Mouse (Mus musculus) layer of hippocampus, adult 18-20 months (tissue): ENCODE data around the gene Slc22a14. TPM values are rescaled to one million over a fixed set of nuclear protein-coding genes. Genes with fewer than 3 reads are reported as not detected.

Source experiments
- DNase-seq, 2 experiments: peaks; one replicate each; pipeline ENCODE4 v3.0.0; 2022; ENCODE audit warnings: low spot score in 2 of 2
- total RNA-seq, 2 experiments: library from RNA; stranded (reverse); gene quantifications; 2 replicates each; pipeline ENCODE4 v1.2.3; 2021

Gene Slc22a14
- total RNA-seq, 2 experiments from 2014 or later: not detected

DNA sequence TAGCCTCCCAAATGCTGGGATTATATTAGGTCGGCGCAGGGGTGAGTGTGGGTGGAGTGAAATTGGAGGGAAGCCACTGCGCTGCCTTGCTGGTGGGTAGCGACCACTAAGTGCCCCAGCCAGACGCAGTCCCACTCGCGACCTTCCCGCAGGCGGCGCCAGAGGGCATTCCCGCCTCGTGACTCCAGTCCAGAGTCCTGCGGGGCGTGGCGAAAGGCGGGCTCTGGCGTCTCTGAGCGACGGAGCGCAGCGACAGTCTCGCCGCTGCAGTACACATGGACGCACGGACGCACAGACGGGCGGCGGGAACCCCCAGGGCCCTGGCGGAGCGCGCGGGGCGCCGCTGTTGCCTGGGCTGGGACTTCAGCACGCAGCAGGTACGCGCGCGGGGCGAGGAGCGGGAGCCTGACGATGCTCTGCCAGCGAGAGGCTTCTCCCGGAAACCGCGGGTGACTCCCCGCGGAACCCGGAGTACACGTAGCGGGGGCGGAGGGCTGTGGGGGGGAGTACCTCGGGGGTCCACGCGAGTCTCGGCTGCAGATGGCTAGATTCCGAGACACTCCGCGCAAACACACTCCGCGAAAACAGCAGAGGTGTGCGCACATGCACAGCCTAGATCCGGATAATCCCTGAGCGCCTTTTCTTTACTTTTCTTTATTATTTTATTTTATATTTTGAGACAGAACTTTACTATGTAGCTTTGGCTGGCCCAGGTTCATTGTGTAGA, 7.9 kb downstream of the Slc22a14 start, which contains the start of gene Xylb:
Xylb (plus strand) TSS at position 51 of the 727 bp plus-strand sequence.
- DNase-seq: peak; percentile 80 to 92

DNA sequence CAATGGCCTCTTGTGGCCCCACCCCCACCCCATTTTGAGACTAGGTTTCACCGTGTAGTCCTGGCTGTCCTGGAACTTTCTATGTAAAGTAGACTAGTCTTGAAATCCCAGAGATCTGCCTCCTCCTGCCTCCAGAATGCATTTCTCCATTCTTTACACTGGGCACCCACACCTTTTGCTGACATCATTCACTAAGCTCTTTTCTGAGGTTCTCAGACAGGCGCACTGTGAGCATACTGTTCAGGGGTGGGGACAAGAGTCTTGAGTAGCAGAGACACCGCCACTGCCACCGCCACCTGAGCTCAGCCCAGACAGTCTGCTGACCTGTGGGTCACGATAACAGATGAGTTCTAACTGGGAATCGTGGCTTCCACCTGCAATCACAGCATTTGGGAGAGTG, 9.4 kb downstream of the Slc22a14 start:
- DNase-seq: no peak

DNA sequence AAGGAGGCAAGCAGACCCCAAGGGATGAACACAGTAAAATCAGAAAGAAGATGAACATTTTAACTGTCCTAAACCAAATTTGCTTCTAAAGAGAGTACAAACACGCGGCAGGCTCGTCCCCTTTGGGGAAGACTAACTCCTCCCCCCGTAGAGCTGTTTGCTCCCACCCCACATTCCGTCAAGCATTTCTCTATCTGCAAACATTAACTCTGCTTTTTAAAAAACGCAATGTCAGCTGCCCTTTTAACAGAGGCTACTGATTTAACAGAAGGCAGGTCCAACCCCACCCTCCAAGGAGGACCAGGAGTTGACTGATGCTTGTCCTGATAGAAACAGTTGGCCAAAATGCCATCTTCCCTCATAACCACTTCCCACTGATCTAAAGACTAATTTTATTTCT, 11.4 kb downstream of the Slc22a14 start:
- no peak for DNase-seq

DNA sequence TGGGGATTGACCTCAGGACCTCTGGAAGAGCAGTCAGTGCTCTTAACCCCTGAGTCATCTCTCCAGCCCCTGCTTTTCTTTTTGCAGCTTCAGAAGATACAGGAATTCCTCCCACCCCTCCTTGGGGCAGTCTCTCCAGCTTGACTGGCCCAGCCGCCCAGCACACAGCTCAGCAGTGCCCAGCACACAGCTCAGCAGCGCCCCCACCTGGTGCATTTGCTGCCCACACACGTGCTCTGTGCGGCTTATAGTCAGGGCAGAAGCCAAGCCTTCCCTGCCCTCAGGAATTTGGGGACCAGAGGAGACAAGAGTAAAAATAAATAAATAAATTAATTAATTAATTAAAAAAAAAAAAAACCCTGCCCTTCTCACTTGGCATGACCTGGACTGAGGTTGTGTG, 13.3 kb downstream of the Slc22a14 start:
- peak in 1 of 2 experiments; percentile 67 for DNase-seq

GRCm38 (mm10) chr9:119350947-119351705, 14.2 kb downstream of the Slc22a14 start:
- no peak for DNase-seq

DNA sequence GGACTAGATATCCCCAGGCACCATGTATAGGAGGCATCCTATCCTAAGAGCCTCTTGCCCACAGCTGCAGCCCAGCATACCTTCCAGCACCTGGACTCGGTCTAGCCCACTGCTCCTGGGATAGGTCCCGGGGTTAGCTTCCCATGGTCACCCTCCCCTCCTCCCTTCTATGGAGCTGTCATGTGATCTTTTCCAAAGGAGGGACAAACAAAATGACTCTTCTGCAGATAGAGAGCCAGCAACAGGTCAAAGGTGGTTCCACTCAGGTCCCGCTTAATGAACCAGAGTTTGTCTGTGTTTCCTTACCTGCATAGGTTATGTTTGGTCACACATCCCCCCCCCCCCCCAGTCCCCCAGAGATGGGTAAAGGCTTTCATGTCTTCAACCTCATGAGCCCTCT, 14.8 kb downstream of the Slc22a14 start:
- DNase-seq: no peak

DNA sequence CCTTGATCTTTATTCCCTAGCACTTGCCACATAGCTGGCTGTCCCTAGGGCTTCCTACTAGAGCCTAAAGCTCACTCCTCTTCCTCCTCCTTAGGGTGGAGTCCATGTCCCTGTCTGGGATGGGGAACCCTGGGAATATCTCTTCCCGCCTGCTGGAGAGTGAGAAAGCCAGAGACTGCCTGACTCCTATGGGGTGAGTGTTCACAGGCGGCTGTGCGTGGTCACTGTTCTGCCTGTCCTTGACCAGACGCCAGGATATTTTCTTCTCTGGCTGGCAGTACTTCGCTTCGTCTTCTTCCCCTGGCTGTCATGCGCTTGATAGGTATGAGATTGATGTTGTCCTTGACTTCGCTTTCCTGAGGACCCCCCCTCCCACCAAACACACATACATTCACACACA, 19.0 kb downstream of the Slc22a14 start:
- DNase-seq: no peak

DNA sequence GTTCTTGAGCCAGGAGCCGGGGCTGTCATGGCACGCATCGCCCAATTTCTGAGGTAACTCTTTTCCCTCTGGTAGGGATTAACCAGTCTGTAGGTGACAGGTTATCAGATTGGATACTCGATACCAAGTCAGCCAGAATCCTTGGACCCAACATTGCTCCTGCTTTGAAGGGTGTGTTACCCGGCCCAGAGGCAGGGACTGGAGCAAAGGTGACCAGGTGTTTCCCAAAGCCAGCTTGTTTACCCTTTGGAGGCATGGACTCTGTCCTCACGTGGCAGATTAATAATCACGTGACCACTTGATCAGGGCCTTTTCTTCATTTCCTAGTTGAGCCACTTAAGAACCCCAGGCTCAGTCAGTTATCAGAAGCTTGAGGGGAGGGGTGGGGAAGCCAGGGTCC, 22.6 kb downstream of the Slc22a14 start:
- DNase-seq: no peak

- DNase-seq: peak; percentile 94 to 97
Measured at GRCm38 (mm10) chr9:119340909-119341816, 24.2 kb downstream of the Slc22a14 start, which contains the start of gene Myd88. Gene Myd88 (minus strand): TSS chr9:119341411.

- peak in 1 of 2 experiments; percentile 23 for DNase-seq
Measured at GRCm38 (mm10) chr9:119340212-119340580, 25.2 kb downstream of the Slc22a14 start.

DNA sequence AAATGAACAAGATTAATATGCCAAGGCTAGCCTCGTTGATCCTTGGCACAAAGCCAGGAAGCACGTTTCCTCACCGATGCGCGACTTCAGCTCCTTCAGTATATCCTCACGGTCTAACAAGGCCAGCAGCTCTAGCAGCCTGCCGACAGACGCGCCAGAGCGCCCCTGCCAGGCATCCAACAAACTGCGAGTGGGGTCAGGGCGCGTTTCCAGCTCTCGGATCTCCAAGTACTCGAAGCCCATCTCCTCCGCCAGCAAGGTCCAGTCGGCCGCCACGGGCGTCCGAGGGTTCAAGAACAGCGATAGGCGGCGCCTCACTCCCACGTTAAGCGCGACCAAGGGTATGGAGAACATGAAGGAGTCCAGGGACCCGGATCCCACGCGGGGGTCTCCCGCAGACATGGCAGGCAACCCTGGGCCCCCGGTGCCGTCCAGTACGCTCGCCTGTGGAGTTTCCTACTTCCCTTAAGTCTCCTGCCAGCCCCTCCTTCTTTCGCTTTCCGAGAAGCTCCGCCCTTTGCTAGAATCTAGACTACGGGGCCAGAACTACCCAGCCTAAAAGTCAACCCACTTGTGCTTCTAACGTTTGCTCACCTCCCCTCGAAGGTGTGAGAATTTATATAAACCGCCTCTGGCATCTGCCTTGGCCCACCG, 25.7 kb downstream of the Slc22a14 start, which contains the start of gene Acaa1a:
Acaa1a (plus strand) TSS at position 119 of the 654 bp plus-strand sequence.
- DNase-seq: peak in 1 of 2 experiments; percentile 50

- DNase-seq: no peak
Measured at GRCm38 (mm10) chr9:119339106-119339505, 26.2 kb downstream of the Slc22a14 start.

GRCm38 (mm10) chr9:119338350-119338749, 27.0 kb downstream of the Slc22a14 start:
- no peak for DNase-seq

- DNase-seq: no peak
Measured at GRCm38 (mm10) chr9:119337842-119338241, 27.5 kb downstream of the Slc22a14 start.

DNA sequence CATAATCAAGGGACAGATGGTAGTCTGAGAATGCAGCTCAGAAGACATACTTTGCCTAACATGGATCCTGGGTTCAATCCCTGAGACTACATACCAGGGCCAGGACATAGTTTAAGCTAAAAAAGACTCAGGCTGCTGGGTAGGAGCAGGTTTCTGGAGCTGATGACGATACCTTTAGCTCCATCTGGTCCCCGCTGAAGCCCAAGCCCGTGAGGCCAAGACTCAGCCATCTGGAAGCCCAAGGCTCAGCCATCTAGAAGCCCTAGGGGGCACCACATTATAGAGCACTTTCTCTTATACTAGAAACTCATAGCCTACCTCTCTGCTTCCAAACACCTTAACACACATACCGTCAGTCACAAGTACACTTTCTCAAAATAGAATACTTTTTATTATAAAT, 29.8 kb downstream of the Slc22a14 start:
- DNase-seq: no peak

GRCm38 (mm10) chr9:119334834-119335233, 30.5 kb downstream of the Slc22a14 start:
- peak in 1 of 2 experiments; percentile 58 for DNase-seq

- DNase-seq: peak in 1 of 2 experiments; percentile 36
Measured at GRCm38 (mm10) chr9:119334324-119334723, 31.0 kb downstream of the Slc22a14 start.

DNA sequence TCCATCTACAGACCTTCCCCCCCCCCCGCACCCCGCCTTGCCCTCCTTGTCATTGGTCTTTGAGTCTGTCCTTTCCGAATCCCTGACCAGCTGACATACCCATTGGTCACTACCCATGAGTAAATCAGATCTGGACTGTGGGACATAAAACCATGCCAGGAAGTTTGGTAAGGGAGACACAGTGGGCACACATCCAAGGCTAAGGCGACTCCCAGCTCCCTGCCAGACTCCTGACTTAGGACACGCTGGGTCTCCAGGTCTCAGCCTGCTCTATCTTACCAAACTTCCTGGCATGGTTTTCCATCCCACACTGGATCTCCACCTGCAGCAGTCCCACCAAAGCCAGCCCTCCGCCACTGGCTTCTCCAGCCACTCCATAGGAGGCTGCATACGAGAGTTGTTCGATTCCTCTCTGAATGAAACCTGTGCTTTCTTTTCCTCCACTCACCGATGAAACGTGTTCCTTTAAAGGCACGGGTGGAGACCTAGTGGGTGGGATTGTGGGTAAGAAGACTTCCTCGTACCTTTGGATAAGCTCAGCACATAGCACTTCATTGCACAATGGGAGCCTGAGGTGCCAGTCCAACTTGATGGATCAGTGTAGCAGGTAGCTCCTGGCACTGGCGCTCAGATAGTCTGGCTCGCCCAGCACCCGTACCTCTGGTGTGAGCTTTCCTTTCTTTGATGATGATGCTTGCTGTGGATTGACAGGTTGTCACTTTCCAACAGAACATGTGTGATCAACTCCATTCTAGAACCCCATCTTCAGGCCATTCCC, 35.0 kb downstream of the Slc22a14 start:
- no peak for DNase-seq

DNA sequence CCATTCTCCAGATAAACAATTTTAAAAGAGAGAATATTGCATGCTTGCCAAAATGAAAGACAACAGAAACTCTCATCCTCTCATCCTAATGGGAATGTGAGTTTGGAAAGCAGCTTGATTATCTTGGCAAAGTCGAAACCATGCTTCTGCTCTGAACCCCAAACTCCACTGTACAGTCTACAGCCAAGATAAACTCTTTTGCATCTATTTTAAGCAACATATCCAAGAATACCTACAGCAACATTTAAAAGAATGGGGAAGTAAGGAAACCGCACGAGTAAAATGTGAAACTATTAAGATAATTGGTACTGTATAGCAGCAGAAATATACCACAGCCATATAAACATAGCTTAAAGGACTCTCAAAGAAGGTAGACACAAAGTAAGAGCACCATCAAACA, 36.9 kb downstream of the Slc22a14 start:
- no peak for DNase-seq

DNA sequence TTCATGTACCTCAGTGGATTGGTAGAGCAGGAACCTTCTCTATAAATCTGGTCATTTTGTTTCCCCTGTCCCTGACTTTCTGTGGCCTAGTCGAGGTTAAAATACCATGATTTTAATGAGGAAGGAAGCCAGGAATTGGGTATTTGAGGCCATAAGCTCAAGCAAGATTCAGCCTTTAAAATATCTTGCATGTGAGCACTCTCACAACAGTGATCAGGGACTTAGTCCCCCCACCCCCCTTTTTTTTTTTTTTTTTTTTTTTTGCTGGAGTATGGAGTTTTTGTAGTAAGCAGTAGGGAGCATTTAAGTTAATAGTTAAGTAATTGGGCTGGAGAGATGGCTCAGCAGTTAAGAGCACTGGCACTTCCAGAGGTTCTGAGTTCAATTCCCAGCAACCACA, 41.2 kb downstream of the Slc22a14 start:
- DNase-seq: no peak
